Mouse (Mus musculus) neural tube, embryonic 12.5 days (tissue): ENCODE measurements at regions not wholly inside any gene's neighbourhood (a gene's known extent, or its start where the extent isn't known, plus 50 kb on each side); places are given as distances from the start of the nearest gene placed in this dataset.

Experiments used
- ATAC-seq: fragments of 200-750 bp; cut with Nextera tagmentation; 2 replicates; pipeline ENCODE4 v1.8.0; 2017; ENCODE audit warnings: low read depth, mild to moderate bottlenecking, moderate TSS enrichment, moderate library complexity; ENCODE audit not compliant: low FRiP score
- H3K27ac ChIP-seq: fragments of 300-500 bp; sonication (generic); 2 replicates; pipeline ENCODE4 v1.5.1; 2016
- H3K27me3 ChIP-seq: fragments of 300-500 bp; sonication (generic); replicated peaks from 2 replicates; pipeline ENCODE4 v1.6.1; 2016; ENCODE audit warnings: mild to moderate bottlenecking
- H3K36me3 ChIP-seq: fragments of 300-500 bp; sonication (generic); 2 replicates; pipeline ENCODE4 v1.6.1; 2016; ENCODE audit warnings: mild to moderate bottlenecking
- H3K4me1 ChIP-seq: fragments of 300-500 bp; sonication (generic); 2 replicates; pipeline ENCODE4 v1.6.1; 2016
- H3K4me2 ChIP-seq: fragments of 300-500 bp; sonication (generic); replicated peaks from 2 replicates; pipeline ENCODE4 v1.6.1; 2016; ENCODE audit warnings: mild to moderate bottlenecking
- H3K4me3 ChIP-seq: fragments of 300-500 bp; sonication (generic); 2 replicates; pipeline ENCODE4 v1.5.1; 2016
- H3K9ac ChIP-seq: fragments of 300-500 bp; sonication (generic); 2 replicates; pipeline ENCODE4 v1.6.1; 2016; ENCODE audit warnings: mild to moderate bottlenecking
- H3K9me3 ChIP-seq: fragments of 300-500 bp; sonication (generic); 2 replicates; pipeline ENCODE4 v1.6.1; 2016; ENCODE audit warnings: mild to moderate bottlenecking
- WGBS: fragments of 180-500 bp; shearing (Covaris S2); methylation state at CpG from one replicate; pipeline ENCODE4 v1.1.7; 2016; 5-methylcytosine and 5-hydroxymethylcytosine counted together

GRCm38 (mm10) chr8:34488746-34489400 is 377.3 kb upstream of the Gm10131 start:
- Histone ChIP-seq H3K9ac (no peak overlapping the region), H3K4me2 (no peak overlapping the region), H3K27me3 (no peaks in the 10 kb centered on the region), H3K4me3 (no peak overlapping the region), H3K9me3 (no peaks in the 10 kb centered on the region), H3K4me1 (no peaks in the 10 kb centered on the region; the same call in 1 of the 2 replicates), H3K27ac (no peak overlapping the region), H3K36me3 (no peaks in the 10 kb centered on the region)
- 68% methylated on average over 7 of the region's 7 CpGs for WGBS
- no peak for ATAC-seq

GRCm38 (mm10) chr8:34486433-34487096 is 375.0 kb upstream of the Gm10131 start:
- no peaks in the 10 kb centered on the region; the same call in 1 of the 2 replicates for H3K4me1 ChIP-seq
- WGBS, result 47% methylated on average over 17 of the region's 17 CpGs
- H3K9me3 ChIP-seq, result no peaks in the 10 kb centered on the region
- H3K4me2 ChIP-seq, result peak overlapping the region; percentile 20
- no peak overlapping the region for H3K9ac ChIP-seq
- H3K4me3 ChIP-seq, result no peak overlapping the region
- H3K27ac ChIP-seq, result no peak overlapping the region
- ATAC-seq, result peak; percentile 56; the same call in 1 of the 2 replicates
- H3K36me3 ChIP-seq, result no peaks in the 10 kb centered on the region
- no peaks in the 10 kb centered on the region for H3K27me3 ChIP-seq

GRCm38 (mm10) chr8:34485905-34486304 is 374.4 kb upstream of the Gm10131 start:
- no peaks in the 10 kb centered on the region for H3K36me3 ChIP-seq
- no peak overlapping the region for H3K4me2 ChIP-seq
- no peak overlapping the region for H3K27ac ChIP-seq
- H3K9me3 ChIP-seq, result no peaks in the 10 kb centered on the region
- ATAC-seq, result no peak
- no peaks in the 10 kb centered on the region for H3K27me3 ChIP-seq
- 95% methylated on average over 9 of the region's 9 CpGs for WGBS
- no peak overlapping the region for H3K9ac ChIP-seq
- no peaks in the 10 kb centered on the region; the same call in 1 of the 2 replicates for H3K4me1 ChIP-seq
- no peak overlapping the region for H3K4me3 ChIP-seq

GRCm38 (mm10) chr8:34485346-34485745 is 373.8 kb upstream of the Gm10131 start:
- Histone ChIP-seq H3K27me3 (no peaks in the 10 kb centered on the region), H3K4me3 (no peak overlapping the region), H3K9ac (no peak overlapping the region), H3K36me3 (no peaks in the 10 kb centered on the region), H3K4me1 (no peaks in the 10 kb centered on the region; the same call in 1 of the 2 replicates), H3K27ac (no peak overlapping the region), H3K4me2 (no peak overlapping the region), H3K9me3 (no peaks in the 10 kb centered on the region)
- ATAC-seq, result no peak
- 84% methylated on average over 6 of the region's 6 CpGs for WGBS

- Histone ChIP-seq H3K9me3 (no peaks in the 10 kb centered on the region), H3K4me2 (no peak overlapping the region), H3K27me3 (no peaks in the 10 kb centered on the region), H3K4me1 (no peaks in the 10 kb centered on the region; the same call in 1 of the 2 replicates), H3K27ac (no peak overlapping the region), H3K9ac (no peak overlapping the region), H3K4me3 (no peak overlapping the region), H3K36me3 (no peaks in the 10 kb centered on the region)
- WGBS, result 69% methylated on average over 6 of the region's 6 CpGs
- ATAC-seq, result peak; percentile 64; the same call in 1 of the 2 replicates
These were observed 373.2 kb upstream of the Gm10131 start for GRCm38 (mm10) chr8:34484551-34485335.

GRCm38 (mm10) chr8:34483212-34483611 is 371.7 kb upstream of the Gm10131 start:
- Histone ChIP-seq H3K4me3 (no peak overlapping the region), H3K27me3 (no peaks in the 10 kb centered on the region), H3K27ac (no peak overlapping the region), H3K4me2 (no peak overlapping the region), H3K4me1 (no peaks in the 10 kb centered on the region; the same call in 1 of the 2 replicates), H3K9me3 (no peaks in the 10 kb centered on the region), H3K36me3 (no peaks in the 10 kb centered on the region), H3K9ac (no peak overlapping the region)
- 75% methylated on average over 4 of the region's 4 CpGs for WGBS
- ATAC-seq, result no peak

- no peak overlapping the region for H3K9ac ChIP-seq
- no peak overlapping the region for H3K4me3 ChIP-seq
- H3K27me3 ChIP-seq, result no peaks in the 10 kb centered on the region
- no peak for ATAC-seq
- no peak overlapping the region for H3K27ac ChIP-seq
- no peaks in the 10 kb centered on the region for H3K9me3 ChIP-seq
- WGBS, result 91% methylated on average over 2 of the region's 2 CpGs
- no peaks in the 10 kb centered on the region for H3K36me3 ChIP-seq
- no peaks in the 10 kb centered on the region; the same call in 1 of the 2 replicates for H3K4me1 ChIP-seq
- H3K4me2 ChIP-seq, result no peak overlapping the region
These were observed 371.1 kb upstream of the Gm10131 start for GRCm38 (mm10) chr8:34482676-34483075.

- 79% methylated on average over 4 of the region's 4 CpGs for WGBS
- Histone ChIP-seq H3K27ac (no peak overlapping the region), H3K27me3 (no peaks in the 10 kb centered on the region), H3K4me1 (no peaks in the 10 kb centered on the region), H3K4me3 (no peak overlapping the region), H3K36me3 (no peaks in the 10 kb centered on the region), H3K9me3 (no peaks in the 10 kb centered on the region), H3K4me2 (no peak overlapping the region), H3K9ac (no peak overlapping the region)
- no peak for ATAC-seq
These were observed 369.0 kb upstream of the Gm10131 start for GRCm38 (mm10) chr8:34480496-34480895.

- Histone ChIP-seq H3K36me3 (no peaks in the 10 kb centered on the region), H3K4me2 (no peak overlapping the region), H3K4me1 (no peaks in the 10 kb centered on the region), H3K27me3 (no peaks in the 10 kb centered on the region), H3K27ac (no peak overlapping the region), H3K9ac (no peak overlapping the region), H3K4me3 (no peak overlapping the region), H3K9me3 (no peaks in the 10 kb centered on the region)
- no peak for ATAC-seq
- WGBS, result 88% methylated on average over 3 of the region's 3 CpGs
These were observed 367.4 kb upstream of the Gm10131 start for GRCm38 (mm10) chr8:34478891-34479290.

- H3K4me1 ChIP-seq, result peaks cover 4% of the 10 kb centered on the region; the same call in 1 of the 2 replicates
- 82% methylated on average over 1 of the region's 1 CpGs for WGBS
- H3K36me3 ChIP-seq, result no peaks in the 10 kb centered on the region
These were observed 366.9 kb upstream of the Gm10131 start for GRCm38 (mm10) chr8:34478465-34478864.

GRCm38 (mm10) chr8:34476146-34476820 is 364.7 kb upstream of the Gm10131 start:
- H3K36me3 ChIP-seq, result no peaks in the 10 kb centered on the region
- WGBS, result 100% methylated on average over 3 of the region's 3 CpGs
- no peak overlapping the region for H3K4me3 ChIP-seq
- H3K4me2 ChIP-seq, result no peak overlapping the region
- no peaks in the 10 kb centered on the region for H3K27me3 ChIP-seq
- H3K4me1 ChIP-seq, result peaks cover 4% of the 10 kb centered on the region; the same call in 1 of the 2 replicates
- H3K9ac ChIP-seq, result no peak overlapping the region
- no peaks in the 10 kb centered on the region for H3K9me3 ChIP-seq
- ATAC-seq, result no peak
- H3K27ac ChIP-seq, result no peak overlapping the region

More at GRCm38 (mm10) chr8:34478465-34478864, 366.9 kb upstream of the Gm10131 start:
- Histone ChIP-seq H3K4me3 (no peak overlapping the region), H3K9ac (no peak overlapping the region), H3K27ac (no peak overlapping the region), H3K9me3 (no peaks in the 10 kb centered on the region), H3K27me3 (no peaks in the 10 kb centered on the region), H3K4me2 (no peak overlapping the region)
- no peak for ATAC-seq

- Histone ChIP-seq H3K27ac (no peak overlapping the region), H3K4me1 (peaks cover 4% of the 10 kb centered on the region; the same call in 1 of the 2 replicates), H3K36me3 (no peaks in the 10 kb centered on the region), H3K27me3 (no peaks in the 10 kb centered on the region), H3K4me3 (no peak overlapping the region), H3K9me3 (no peaks in the 10 kb centered on the region), H3K9ac (no peak overlapping the region), H3K4me2 (no peak overlapping the region)
- 65% methylated on average over 7 of the region's 7 CpGs for WGBS
- ATAC-seq, result no peak
These were observed 363.1 kb upstream of the Gm10131 start for GRCm38 (mm10) chr8:34474593-34474992.
